Mouse (Mus musculus) bone marrow macrophage, adult 2 months (primary cell): ENCODE results near the gene Prss33. TPM values are rescaled to one million over a fixed set of nuclear protein-coding genes. Genes with fewer than 3 reads are reported as not detected.

Source experiments
- H3K27ac ChIP-seq: 2 replicates; pipeline ENCODE4 v1.5.1; 2012; ENCODE audit warnings: low read depth, low read length; ENCODE audit not compliant: insufficient read depth
- H3K4me1 ChIP-seq: 2 replicates; pipeline ENCODE4 v1.6.1; 2012; ENCODE audit warnings: low read length; ENCODE audit not compliant: control insufficient read depth, insufficient read depth
- H3K4me3 ChIP-seq: 2 replicates; pipeline ENCODE4 v1.5.1; 2012; ENCODE audit warnings: mild to moderate bottlenecking, low read length, moderate library complexity; ENCODE audit not compliant: insufficient read depth
- CTCF ChIP-seq: IDR thresholded peaks from 2 replicates; pipeline ENCODE4 v1.5.1; 2012; ENCODE audit warnings: low read depth, mild to moderate bottlenecking, low read length, moderate library complexity
- POLR2A ChIP-seq: IDR thresholded peaks from 2 replicates; pipeline ENCODE4 v1.6.1; 2012; ENCODE audit warnings: mild to moderate bottlenecking, low read depth, low read length, borderline replicate concordance
- polyA plus RNA-seq: library from polyadenylated mRNA; stranded (reverse); fragments of >200 nt; gene quantifications from 2 replicates; pipeline ENCODE4 v1.2.4, GENCODE M21; 2012; ENCODE audit not compliant: missing spikeins, insufficient read depth, insufficient read length

The Prss33 gene
- polyA plus RNA-seq, 1 experiment, result not detected

- peak overlapping the region; percentile 19; the same call in 1 of the 2 replicates for H3K27ac ChIP-seq
- peaks cover 16% of the 10 kb centered on the region for H3K4me1 ChIP-seq
- H3K4me3 ChIP-seq, result peak overlapping the region; percentile 51
- TF ChIP-seq CTCF, result no peak
- no peak for TF ChIP-seq POLR2A
These were observed 46.0 kb downstream of the Prss33 start for GRCm38 (mm10) chr17:23789749-23790268.

- no peak overlapping the region for H3K4me3 ChIP-seq
- TF ChIP-seq CTCF (no peak), POLR2A (no peak)
- no peak overlapping the region for H3K27ac ChIP-seq
- peaks cover 16% of the 10 kb centered on the region for H3K4me1 ChIP-seq
These were observed 46.9 kb downstream of the Prss33 start for GRCm38 (mm10) chr17:23788973-23789372.

- H3K4me1 ChIP-seq, result peaks cover 16% of the 10 kb centered on the region
- TF ChIP-seq POLR2A (no peak), CTCF (no peak)
- no peak overlapping the region for H3K4me3 ChIP-seq
- H3K27ac ChIP-seq, result no peak overlapping the region
These were observed 49.3 kb downstream of the Prss33 start for GRCm38 (mm10) chr17:23786510-23786931.

- peaks cover 11% of the 10 kb centered on the region for H3K4me1 ChIP-seq
- TF ChIP-seq CTCF (no peak), POLR2A (no peak)
- H3K4me3 ChIP-seq, result peak within 1 kb of the TSS; percentile 52
These were observed 50.0 kb downstream of the Prss33 start, which contains the start of gene Flywch2 for GRCm38 (mm10) chr17:23785561-23786471. Gene Flywch2, minus strand, starts transcription at chr17:23786081.

GRCm38 (mm10) chr17:23783352-23783751, 52.5 kb downstream of the Prss33 start:
- peaks cover 3% of the 10 kb centered on the region; the same call in 1 of the 2 replicates for H3K4me1 ChIP-seq
- no peak overlapping the region for H3K27ac ChIP-seq
- no peak overlapping the region for H3K4me3 ChIP-seq
- TF ChIP-seq CTCF, result no peak
- TF ChIP-seq POLR2A, result no peak

More at GRCm38 (mm10) chr17:23785561-23786471, 50.0 kb downstream of the Prss33 start, which contains the start of gene Flywch2:
- no peak within 1 kb of the TSS for H3K27ac ChIP-seq

Other genes with a start within 250 kb of the Prss33 start
- 1.2 and 1.3 TPM in 2 replicates for gene Zfp13, start 236.6 kb downstream of the Prss33 start, polyA plus RNA-seq
- gene Zscan10, start 235.2 kb downstream of the Prss33 start, polyA plus RNA-seq, result not detected in 2 replicates
- gene Mmp25, start 190.8 kb downstream of the Prss33 start, polyA plus RNA-seq, result 0.38 and 0.41 TPM in 2 replicates
- not detected in 2 replicates for gene Bicdl2, start 175.6 kb downstream of the Prss33 start, polyA plus RNA-seq
- gene Hcfc1r1, start 162.5 kb downstream of the Prss33 start, polyA plus RNA-seq, result 101 and 118 TPM in 2 replicates
- gene Thoc6, start 162.2 kb downstream of the Prss33 start, polyA plus RNA-seq, result 20.9 and 23.4 TPM in 2 replicates
- 4.9 and 5.6 TPM in 2 replicates for gene Tnfrsf12a, start 158.6 kb downstream of the Prss33 start, polyA plus RNA-seq
- gene Cldn6, start 156.8 kb downstream of the Prss33 start, polyA plus RNA-seq, result not detected in 2 replicates
- gene Cldn9, start 152.0 kb downstream of the Prss33 start, polyA plus RNA-seq, result not detected in 2 replicates
- not detected in 2 replicates for gene 1520401A03Rik, start 113.3 kb downstream of the Prss33 start, polyA plus RNA-seq
- 17.3 and 20.1 TPM in 2 replicates for gene Pkmyt1, start 109.7 kb downstream of the Prss33 start, polyA plus RNA-seq
- 13.9 TPM in 2 replicates for gene Paqr4, start 95.2 kb downstream of the Prss33 start, polyA plus RNA-seq
- not detected in 2 replicates for gene Kremen2, start 90.2 kb downstream of the Prss33 start, polyA plus RNA-seq
- gene Flywch1, start 64.5 kb downstream of the Prss33 start, polyA plus RNA-seq, result 20.4 and 21.3 TPM in 2 replicates
- gene Flywch2, start 50.0 kb downstream of the Prss33 start, polyA plus RNA-seq, result 1.6 and 1.8 TPM in 2 replicates
- 502 and 543 TPM in 2 replicates for gene Srrm2, start 45.5 kb downstream of the Prss33 start, polyA plus RNA-seq
- gene Elob, start 6.9 kb downstream of the Prss33 start, polyA plus RNA-seq, result 240 and 243 TPM in 2 replicates
- gene Prss32, start 7.8 kb upstream of the Prss33 start, polyA plus RNA-seq, result not detected in 2 replicates
- gene Prss41, start 8.1 kb upstream of the Prss33 start, polyA plus RNA-seq, result not detected in 2 replicates
- not detected in 2 replicates for gene Prss21, start 32.0 kb upstream of the Prss33 start, polyA plus RNA-seq
- gene Dcpp1, start 44.8 kb upstream of the Prss33 start, polyA plus RNA-seq, result not detected in 2 replicates
- not detected in 2 replicates for gene Dcpp2, start 44.8 kb upstream of the Prss33 start, polyA plus RNA-seq
- gene Dcpp3, start 81.4 kb upstream of the Prss33 start, polyA plus RNA-seq, result not detected in 2 replicates
- gene Sbp, start 105.6 kb upstream of the Prss33 start, polyA plus RNA-seq, result not detected in 2 replicates
- not detected in 2 replicates for gene Sbpl, start 119.2 kb upstream of the Prss33 start, polyA plus RNA-seq
- gene Prss30, start 144.5 kb upstream of the Prss33 start, polyA plus RNA-seq, result 0.44 and 1.7 TPM in 2 replicates
- gene Prss22, start 162.0 kb upstream of the Prss33 start, polyA plus RNA-seq, result not detected in 2 replicates
- gene Prss27, start 202.1 kb upstream of the Prss33 start, polyA plus RNA-seq, result not detected in 2 replicates
- gene Kctd5, start 237.4 kb upstream of the Prss33 start, polyA plus RNA-seq, result 13.1 and 15.9 TPM in 2 replicates